In the genomic region with DNA sequence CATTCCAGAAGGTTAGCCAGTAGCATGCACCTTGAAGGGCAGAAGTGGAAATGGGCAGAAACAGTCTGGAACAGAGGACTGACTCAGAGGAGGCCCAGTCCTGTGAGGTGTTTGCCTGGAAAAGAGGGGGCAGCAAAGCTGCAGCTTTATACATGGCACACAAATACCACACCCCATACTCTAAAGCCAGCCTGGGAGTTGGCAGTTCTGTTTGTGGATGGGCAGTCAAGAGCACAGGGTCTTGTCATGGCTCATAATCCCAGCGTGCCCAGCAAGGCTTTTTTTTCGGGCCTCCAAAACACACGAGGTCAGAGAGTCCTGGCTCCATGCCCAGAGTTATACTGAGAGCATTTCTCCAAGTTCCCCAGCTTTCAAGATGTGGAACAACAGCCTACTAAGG, we compare ENCODE assay signal across 12 mouse cellular contexts.
DNase-seq lines count a peak whose midpoint lies in the region; ATAC-seq and TF ChIP-seq lines count a peak whose summit lies in the region.
"Had no signal": no experiment of that assay in that cellular context is flagged by ENCODE, and none has a peak within 500 bp of the region (broad histone marks: within the 10 kb centered on the region; RNA-seq: fewer than 3 reads in every experiment).

No protein-coding gene starts in this region.

- no peak overlapping the region for H3K4me3 ChIP-seq in lung, embryonic 16.5 days (ENCODE audit: low read length)
- H3K4me3 ChIP-seq in lung, adult 2 months (replicated peaks; ENCODE audit: extremely low read depth, low read depth, low read length) = no peak overlapping the region
- H3K4me3 ChIP-seq in heart, postnatal 0 days (ENCODE audit: low read depth, low read length) = no peak overlapping the region
- H3K4me3 ChIP-seq: limb, embryonic 15.5 days; midbrain, embryonic 10.5 days had no signal

- TF ChIP-seq CTCF in lung, adult 2 months (IDR thresholded peaks at IDR 0.05; ENCODE audit: insufficient read depth, low read length) = no peak
- TF ChIP-seq CTCF in heart, postnatal 0 days (IDR thresholded peaks at IDR 0.05; ENCODE audit: low read depth) = no peak

- no peak for ATAC-seq in lung, embryonic 16.5 days (ENCODE audit: low read depth)
- ATAC-seq in heart, postnatal 0 days (ENCODE audit: insufficient read depth, low read depth) = no peak
- no peak for ATAC-seq in erythroblast, adult 5-6 weeks (replicated peaks; ENCODE audit: low FRiP score, poor library complexity, severe bottlenecking)

- no peak for TF ChIP-seq EP300 in heart, postnatal 0 days (IDR thresholded peaks at IDR 0.05; ENCODE audit: low read depth)

- peaks cover 23% of the 10 kb centered on the region for H3K4me1 ChIP-seq in lung, embryonic 16.5 days (replicated peaks; ENCODE audit: control insufficient read depth, insufficient read depth, low read length)
- H3K4me1 ChIP-seq in lung, adult 2 months (ENCODE audit: control insufficient read depth, insufficient read depth, low read length) = peaks cover 2% of the 10 kb centered on the region; the same call in 1 of the 2 replicates
- H3K4me1 ChIP-seq in heart, postnatal 0 days (ENCODE audit: control insufficient read depth, insufficient read depth) = peaks cover 20% of the 10 kb centered on the region

- H3K4me2 ChIP-seq in lung, embryonic 16.5 days (ENCODE audit: low read depth, low read length) = no peak overlapping the region
- H3K4me2 ChIP-seq in heart, postnatal 0 days (ENCODE audit: low read depth, low read length) = no peak overlapping the region
- H3K4me2 ChIP-seq: hindbrain, embryonic 14.5 days; limb, embryonic 15.5 days had no signal

- peak; percentile 46 to 80 for DNase-seq in adrenal gland, adult (ENCODE audit: inconsistent age in 2 of 2, low spot score in 1 of 2)
- DNase-seq in adrenal gland, postnatal 4 days (ENCODE audit: low spot score in 2 of 2) = no peak
- no peak for DNase-seq in lung, adult 2 months
- peak; percentile 31 for DNase-seq in heart, postnatal 0 days (ENCODE audit: low spot score)
- peak; percentile 54 for DNase-seq in lung, postnatal 10 days
- DNase-seq in frontal cortex, postnatal 14 days (ENCODE audit: low spot score in 2 of 2) = no peak
- DNase-seq: gastrocnemius, postnatal 10 days had no signal

- WGBS in lung, embryonic 16.5 days = 8% methylated on average over 3 of the region's 3 CpGs
- 29% methylated on average over 3 of the region's 3 CpGs for WGBS in lung, adult 2 months
- WGBS in heart, postnatal 0 days = 20% methylated on average over 3 of the region's 3 CpGs

- H3K36me3 ChIP-seq in lung, embryonic 16.5 days (ENCODE audit: control insufficient read depth, insufficient read depth, low read length) = no peaks in the 10 kb centered on the region
- no peaks in the 10 kb centered on the region for H3K36me3 ChIP-seq in heart, postnatal 0 days (replicated peaks; ENCODE audit: control insufficient read depth, insufficient read depth, low read length)
- H3K36me3 ChIP-seq: limb, embryonic 15.5 days; midbrain, embryonic 10.5 days had no signal

- peak overlapping the region; percentile 5 for H3K27ac ChIP-seq in lung, embryonic 16.5 days (ENCODE audit: low read length)
- peak overlapping the region; percentile 64 for H3K27ac ChIP-seq in heart, postnatal 0 days (ENCODE audit: low read depth)
- H3K27ac ChIP-seq: hindbrain, embryonic 14.5 days; limb, embryonic 15.5 days; midbrain, embryonic 10.5 days had no signal

- H3K9ac ChIP-seq in lung, embryonic 16.5 days (ENCODE audit: low read length) = no peak overlapping the region
- H3K9ac ChIP-seq in heart, postnatal 0 days (replicated peaks; ENCODE audit: low read depth, low read length) = no peak overlapping the region
- H3K9ac ChIP-seq: hindbrain, embryonic 14.5 days; limb, embryonic 15.5 days had no signal

- TF ChIP-seq POLR2A in lung, adult 2 months (IDR thresholded peaks at IDR 0.05; ENCODE audit: borderline replicate concordance, extremely low read depth, low read depth, low read length) = no peak

- no peaks in the 10 kb centered on the region for H3K9me3 ChIP-seq in lung, embryonic 16.5 days (ENCODE audit: control insufficient read depth, low read length)
- no peaks in the 10 kb centered on the region for H3K9me3 ChIP-seq in heart, postnatal 0 days (replicated peaks; ENCODE audit: control insufficient read depth, low read length)
- H3K9me3 ChIP-seq: limb, embryonic 15.5 days; midbrain, embryonic 10.5 days had no signal

- H3K27me3 ChIP-seq in lung, embryonic 16.5 days (ENCODE audit: control insufficient read depth, insufficient read depth, low read depth, low read length) = peaks cover 2% of the 10 kb centered on the region; the same call in 1 of the 2 replicates
- H3K27me3 ChIP-seq in heart, postnatal 0 days (ENCODE audit: control insufficient read depth, insufficient read depth, low read length) = no peaks in the 10 kb centered on the region

Comparison
In these comparisons a context has a peak if more than half of its experiments do, and no peak if none do; other contexts are left out.
1. DNase-seq: peak in adrenal gland, adult (2 of 2), heart, postnatal 0 days (single experiment) and lung, postnatal 10 days (single experiment); none in adrenal gland, postnatal 4 days (0 of 2), lung, adult 2 months (single experiment) and frontal cortex, postnatal 14 days (0 of 2).